Mouse (Mus musculus): ENCODE results near the gene Ctso. TPM values are rescaled to one million over a fixed set of nuclear protein-coding genes. Genes with fewer than 3 reads are reported as not detected.

The Ctso gene
- 11.2 and 13.7 TPM in 2 replicates for polyA plus RNA-seq (2012; rRNA removed)

DNA sequence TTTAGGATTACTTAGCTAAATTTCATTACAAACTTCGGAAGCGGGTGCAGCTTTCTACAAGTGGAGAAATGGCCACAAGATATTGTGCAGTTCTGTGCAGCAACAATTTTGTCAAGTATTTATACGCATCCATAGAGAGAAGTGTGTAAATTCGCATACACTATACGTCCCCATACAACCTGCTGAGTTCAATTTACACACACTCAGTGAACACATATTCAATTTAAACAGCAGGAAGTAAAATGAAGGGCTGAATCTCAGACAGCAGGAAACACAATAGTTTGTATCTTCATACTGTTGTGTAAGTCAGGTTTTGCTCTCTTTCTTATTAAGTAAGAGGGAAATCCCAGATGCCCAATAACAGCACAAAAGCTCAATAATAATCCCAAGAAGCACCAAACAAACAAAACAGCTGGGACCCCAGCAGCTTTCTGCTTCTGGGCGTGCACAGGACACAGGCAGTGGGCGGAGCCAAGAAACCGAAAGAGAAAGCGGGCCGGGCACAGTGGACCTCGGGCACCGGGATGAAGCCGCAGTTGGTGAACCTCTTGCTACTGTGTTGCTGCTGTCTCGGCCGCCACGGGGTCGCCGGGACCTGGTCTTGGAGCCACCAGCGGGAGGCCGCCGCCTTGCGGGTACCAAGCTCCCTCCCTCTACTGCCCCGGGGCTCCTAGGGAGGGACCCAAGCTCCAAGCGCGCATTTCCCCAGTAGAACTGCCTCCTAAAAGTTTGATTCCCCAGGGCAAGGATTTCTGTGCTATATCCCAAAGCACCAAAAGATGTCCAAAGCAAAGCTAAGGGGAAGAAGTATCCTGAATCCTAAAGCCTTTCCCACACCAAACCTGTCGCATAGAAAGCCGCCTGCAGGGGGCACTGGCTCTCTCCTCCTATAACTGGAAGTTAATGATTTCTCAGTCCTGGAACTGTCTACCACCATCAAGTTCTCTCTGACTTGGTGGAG is at the start of gene Ctso:
Gene Ctso (plus strand): TSS at position 461 of the 961 bp plus-strand sequence.
- Histone ChIP-seq H3K36me3 (ENCODE audit: control insufficient read depth, insufficient read depth, low read length) (no peaks in the 10 kb centered on the region), H3K4me3 (ENCODE audit: insufficient read depth, low read depth, low read length) (peak within 1 kb of the TSS; percentile 72), H3K27me3 (replicated peaks; ENCODE audit: control insufficient read depth, insufficient read depth, low read length) (no peaks in the 10 kb centered on the region), H3K27ac (ENCODE audit: insufficient read depth, low read depth, low read length) (peak within 1 kb of the TSS; percentile 93), H3K4me1 (ENCODE audit: control insufficient read depth, insufficient read depth, low read length) (peaks cover 9% of the 10 kb centered on the region; the same call in 1 of the 2 replicates)
- 12% methylated on average over 27 of the region's 27 CpGs for WGBS
- peak; percentile 93 for DNase-seq
- TF ChIP-seq CTCF (conservative IDR thresholded peaks at IDR 0.05; ENCODE audit: insufficient read depth, insufficient read length, low read depth, low read length) = peak; percentile 69
- peak; percentile 21 for TF ChIP-seq POLR2A (IDR thresholded peaks at IDR 0.05; ENCODE audit: low read depth, low read length)

GRCm38 (mm10) chr3:81883916-81884315 is 48.5 kb upstream of the Ctso start:
- DNase-seq = peak; percentile 2

DNA sequence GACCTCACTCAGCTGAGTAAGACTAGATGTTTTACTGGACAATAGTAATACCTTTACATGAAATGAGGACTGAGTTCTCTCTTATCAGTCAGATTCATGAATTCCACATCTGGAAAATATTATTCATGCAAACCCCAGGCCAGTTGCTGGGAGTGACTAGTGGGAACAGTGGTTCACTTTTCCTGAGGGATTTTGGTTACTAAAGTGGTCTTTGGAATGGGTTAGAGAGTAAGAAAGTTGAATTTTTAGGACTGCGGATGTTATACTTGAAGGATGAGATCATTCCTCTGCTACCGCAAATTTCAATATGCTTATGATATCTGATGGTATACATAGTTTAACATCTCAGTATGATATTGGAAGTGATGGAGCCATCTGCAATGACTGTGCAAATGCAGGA is 46.8 kb upstream of the Ctso start:
- WGBS = 97% methylated on average over 2 of the region's 2 CpGs
- H3K27ac ChIP-seq (ENCODE audit: insufficient read depth, low read depth, low read length) = no peak overlapping the region
- H3K4me3 ChIP-seq (ENCODE audit: insufficient read depth, low read depth, low read length) = no peak overlapping the region
- H3K4me1 ChIP-seq (ENCODE audit: control insufficient read depth, insufficient read depth, low read length) = no peaks in the 10 kb centered on the region
- DNase-seq = no peak
- no peaks in the 10 kb centered on the region for H3K36me3 ChIP-seq (ENCODE audit: control insufficient read depth, insufficient read depth, low read length)
- TF ChIP-seq CTCF (conservative IDR thresholded peaks at IDR 0.05; ENCODE audit: insufficient read depth, insufficient read length, low read depth, low read length) (no peak), POLR2A (IDR thresholded peaks at IDR 0.05; ENCODE audit: low read depth, low read length) (no peak)
- H3K27me3 ChIP-seq (replicated peaks; ENCODE audit: control insufficient read depth, insufficient read depth, low read length) = no peaks in the 10 kb centered on the region

More at GRCm38 (mm10) chr3:81883916-81884315, 48.5 kb upstream of the Ctso start:
- Histone ChIP-seq H3K4me1 (ENCODE audit: control insufficient read depth, insufficient read depth, low read length) (no peaks in the 10 kb centered on the region), H3K27ac (ENCODE audit: insufficient read depth, low read depth, low read length) (no peak overlapping the region), H3K27me3 (replicated peaks; ENCODE audit: control insufficient read depth, insufficient read depth, low read length) (no peaks in the 10 kb centered on the region), H3K4me3 (ENCODE audit: insufficient read depth, low read depth, low read length) (no peak overlapping the region), H3K36me3 (ENCODE audit: control insufficient read depth, insufficient read depth, low read length) (no peaks in the 10 kb centered on the region)
- TF ChIP-seq CTCF (conservative IDR thresholded peaks at IDR 0.05; ENCODE audit: insufficient read depth, insufficient read length, low read depth, low read length) = no peak
- no peak for TF ChIP-seq POLR2A (IDR thresholded peaks at IDR 0.05; ENCODE audit: low read depth, low read length)

DNA sequence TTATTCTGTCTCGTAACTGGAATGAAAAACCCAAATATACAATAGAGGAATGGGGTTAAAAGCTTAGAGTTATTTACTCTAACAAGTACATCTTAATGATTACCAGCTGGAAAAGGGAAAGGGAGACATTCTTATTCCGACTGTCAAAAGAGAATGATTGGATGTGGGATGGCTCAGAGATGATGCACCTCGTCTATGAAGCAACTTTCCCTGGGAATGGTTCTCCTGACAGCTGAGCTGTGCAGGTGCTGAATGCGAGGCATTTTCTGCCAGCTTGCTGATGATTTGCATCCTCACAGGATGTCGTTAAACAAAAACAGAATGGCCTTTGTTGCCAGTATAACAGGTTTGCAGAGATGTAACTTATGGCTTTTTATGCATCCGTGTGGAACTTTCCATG is 43.3 kb upstream of the Ctso start:
- DNase-seq = no peak
- H3K4me3 ChIP-seq (ENCODE audit: insufficient read depth, low read depth, low read length) = no peak overlapping the region
- no peaks in the 10 kb centered on the region for H3K27me3 ChIP-seq (replicated peaks; ENCODE audit: control insufficient read depth, insufficient read depth, low read length)
- H3K4me1 ChIP-seq (ENCODE audit: control insufficient read depth, insufficient read depth, low read length) = no peaks in the 10 kb centered on the region
- H3K36me3 ChIP-seq (ENCODE audit: control insufficient read depth, insufficient read depth, low read length) = no peaks in the 10 kb centered on the region
- H3K27ac ChIP-seq (ENCODE audit: insufficient read depth, low read depth, low read length) = no peak overlapping the region
- 68% methylated on average over 6 of the region's 6 CpGs for WGBS
- TF ChIP-seq POLR2A (IDR thresholded peaks at IDR 0.05; ENCODE audit: low read depth, low read length) (no peak), CTCF (conservative IDR thresholded peaks at IDR 0.05; ENCODE audit: insufficient read depth, insufficient read length, low read depth, low read length) (no peak)

GRCm38 (mm10) chr3:81910286-81911036 is 21.9 kb upstream of the Ctso start:
- Histone ChIP-seq H3K27me3 (replicated peaks; ENCODE audit: control insufficient read depth, insufficient read depth, low read length) (no peaks in the 10 kb centered on the region), H3K4me1 (ENCODE audit: control insufficient read depth, insufficient read depth, low read length) (no peaks in the 10 kb centered on the region), H3K27ac (ENCODE audit: insufficient read depth, low read depth, low read length) (no peak overlapping the region), H3K36me3 (ENCODE audit: control insufficient read depth, insufficient read depth, low read length) (no peaks in the 10 kb centered on the region), H3K4me3 (ENCODE audit: insufficient read depth, low read depth, low read length) (no peak overlapping the region)
- 51% methylated on average over 6 of the region's 6 CpGs for WGBS
- no peak for DNase-seq
- TF ChIP-seq CTCF (conservative IDR thresholded peaks at IDR 0.05; ENCODE audit: insufficient read depth, insufficient read length, low read depth, low read length) (no peak), POLR2A (IDR thresholded peaks at IDR 0.05; ENCODE audit: low read depth, low read length) (no peak)

GRCm38 (mm10) chr3:81916030-81916686 is 16.2 kb upstream of the Ctso start:
- Histone ChIP-seq H3K36me3 (ENCODE audit: control insufficient read depth, insufficient read depth, low read length) (no peaks in the 10 kb centered on the region), H3K27me3 (replicated peaks; ENCODE audit: control insufficient read depth, insufficient read depth, low read length) (no peaks in the 10 kb centered on the region), H3K27ac (ENCODE audit: insufficient read depth, low read depth, low read length) (no peak overlapping the region), H3K4me1 (ENCODE audit: control insufficient read depth, insufficient read depth, low read length) (no peaks in the 10 kb centered on the region), H3K4me3 (ENCODE audit: insufficient read depth, low read depth, low read length) (no peak overlapping the region)
- WGBS = 82% methylated on average over 5 of the region's 5 CpGs
- DNase-seq = no peak
- TF ChIP-seq POLR2A (IDR thresholded peaks at IDR 0.05; ENCODE audit: low read depth, low read length) = no peak
- no peak for TF ChIP-seq CTCF (conservative IDR thresholded peaks at IDR 0.05; ENCODE audit: insufficient read depth, insufficient read length, low read depth, low read length)
